Mouse (Mus musculus): ENCODE data around the gene Ccl22. TPM values are rescaled to one million over a fixed set of nuclear protein-coding genes. Genes with fewer than 3 reads are reported as not detected.
A peak's percentile ranks its signal among the peaks of the same experiment; 100 is the strongest.

The Ccl22 gene
- polyA plus RNA-seq (2015; fragmentation: Nextera tagmentation; extraction: Ambion mirVana) = 0.24 and 0.27 TPM in 2 replicates

DNA sequence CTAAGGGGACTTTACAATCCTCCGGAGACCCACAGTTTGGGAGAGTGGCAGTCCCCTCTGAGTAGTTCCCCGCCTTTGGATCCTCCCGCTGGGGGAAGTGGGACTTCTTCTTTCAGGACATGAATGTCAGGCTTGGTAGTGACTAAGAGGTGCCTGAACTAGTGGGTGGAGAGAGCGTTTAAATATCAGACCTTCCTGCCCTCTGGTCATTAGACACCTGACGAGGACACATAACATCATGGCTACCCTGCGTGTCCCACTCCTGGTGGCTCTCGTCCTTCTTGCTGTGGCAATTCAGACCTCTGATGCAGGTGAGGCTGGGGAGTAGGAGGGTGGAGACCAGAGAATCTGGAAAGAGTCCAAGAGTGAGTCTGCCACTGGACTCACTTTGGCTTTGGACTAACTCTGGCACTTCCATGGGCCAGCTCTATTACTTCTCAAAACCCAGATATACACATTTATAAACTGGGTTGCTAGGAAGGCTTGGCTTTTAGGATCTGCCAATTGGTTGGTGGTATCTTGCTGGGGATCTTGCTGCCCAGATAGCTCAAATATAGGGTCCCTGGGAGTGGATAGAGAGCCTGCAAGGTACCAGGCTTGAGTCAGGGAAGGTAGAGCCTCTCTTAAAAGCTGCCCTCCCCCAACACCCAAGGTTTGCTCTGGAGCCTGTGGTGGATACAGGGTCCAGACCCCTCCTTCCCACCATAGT, at the start of gene Ccl22:
Gene Ccl22 (plus strand): TSS at position 115 of the 709 bp plus-strand sequence.
- H3K4me2 ChIP-seq = no peak within 1 kb of the TSS
- H3K4me3 ChIP-seq (replicated peaks) = no peak within 1 kb of the TSS
- no peak within 1 kb of the TSS for H3K9ac ChIP-seq
- H3K27ac ChIP-seq = no peak within 1 kb of the TSS
- H3K36me3 ChIP-seq = no peaks in the 10 kb centered on the region
- peaks cover 30% of the 10 kb centered on the region for H3K27me3 ChIP-seq
- 74% methylated on average over 7 of the region's 7 CpGs for WGBS (ENCODE audit: insufficient replicate concordance)
- peaks cover 12% of the 10 kb centered on the region for H3K4me1 ChIP-seq (replicated peaks)
- ATAC-seq (ENCODE audit: low read depth) (no peak), DNase-seq (no peak)
- H3K9me3 ChIP-seq (replicated peaks) = peaks cover 1% of the 10 kb centered on the region; the same call in 1 of the 2 replicates

DNA sequence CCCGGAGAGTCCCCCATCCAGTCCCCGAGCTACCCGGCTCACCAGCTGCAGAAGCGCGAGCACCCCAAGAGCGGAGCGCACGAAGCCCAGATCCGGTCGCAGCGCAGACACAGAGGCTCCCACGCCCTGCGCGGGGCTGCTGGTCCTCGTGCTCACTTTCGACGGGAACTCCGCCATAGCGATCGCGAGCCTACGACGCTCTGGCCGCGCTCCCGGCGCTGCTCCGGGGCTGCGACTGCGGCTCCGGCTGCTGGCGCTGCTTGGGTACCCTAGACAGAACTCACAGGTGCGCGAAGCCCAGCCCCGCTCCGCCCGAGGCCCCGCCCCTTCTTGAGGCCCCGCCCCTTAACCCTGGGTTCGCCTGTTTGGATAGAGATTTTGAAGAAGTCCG, 49.4 kb upstream of the Ccl22 start, which contains the start of gene Pllp:
Gene Pllp (minus strand): TSS at position 285 of the 391 bp plus-strand sequence.
- DNase-seq (no peak), ATAC-seq (ENCODE audit: low read depth) (peak; percentile 67)
- peak within 1 kb of the TSS; percentile 50 for H3K4me3 ChIP-seq (replicated peaks)
- H3K27ac ChIP-seq = no peak within 1 kb of the TSS
- H3K9me3 ChIP-seq (replicated peaks) = no peaks in the 10 kb centered on the region
- no peak within 1 kb of the TSS for H3K9ac ChIP-seq
- H3K36me3 ChIP-seq = no peaks in the 10 kb centered on the region
- H3K4me2 ChIP-seq = peak within 1 kb of the TSS; percentile 66
- peaks cover 76% of the 10 kb centered on the region for H3K27me3 ChIP-seq
- 2% methylated on average over 41 of the region's 41 CpGs for WGBS (ENCODE audit: insufficient replicate concordance)
- peaks cover 12% of the 10 kb centered on the region for H3K4me1 ChIP-seq (replicated peaks)

DNA sequence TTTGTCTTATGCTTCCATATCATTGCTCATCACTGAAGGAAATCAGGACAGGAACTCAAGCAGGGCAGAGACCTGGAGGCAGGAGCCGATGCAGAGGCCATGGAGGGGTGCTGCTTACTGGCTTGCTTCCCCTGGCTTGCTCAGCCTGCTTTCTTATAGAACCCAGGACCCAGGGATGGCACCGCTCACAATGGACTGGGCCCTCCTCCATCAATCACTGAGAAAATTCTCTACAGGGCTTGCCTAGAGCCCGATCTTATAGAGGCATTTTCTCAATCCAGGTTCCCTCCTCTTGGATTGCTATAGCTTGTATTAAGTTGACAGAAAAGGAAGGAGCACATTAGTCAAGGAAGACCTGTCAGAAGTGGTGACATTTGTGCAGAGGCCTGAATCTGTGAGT, 48.8 kb upstream of the Ccl22 start:
- ATAC-seq (ENCODE audit: low read depth) = no peak
- no peak overlapping the region for H3K27ac ChIP-seq
- no peaks in the 10 kb centered on the region for H3K36me3 ChIP-seq
- H3K4me3 ChIP-seq (replicated peaks) = peak overlapping the region; percentile 50; the same call in 1 of the 2 replicates
- H3K9me3 ChIP-seq (replicated peaks) = no peaks in the 10 kb centered on the region
- H3K27me3 ChIP-seq = peaks cover 73% of the 10 kb centered on the region
- 43% methylated on average over 3 of the region's 3 CpGs for WGBS (ENCODE audit: insufficient replicate concordance)
- no peak overlapping the region for H3K9ac ChIP-seq
- no peak for DNase-seq
- peaks cover 12% of the 10 kb centered on the region for H3K4me1 ChIP-seq (replicated peaks)
- no peak overlapping the region for H3K4me2 ChIP-seq

DNA sequence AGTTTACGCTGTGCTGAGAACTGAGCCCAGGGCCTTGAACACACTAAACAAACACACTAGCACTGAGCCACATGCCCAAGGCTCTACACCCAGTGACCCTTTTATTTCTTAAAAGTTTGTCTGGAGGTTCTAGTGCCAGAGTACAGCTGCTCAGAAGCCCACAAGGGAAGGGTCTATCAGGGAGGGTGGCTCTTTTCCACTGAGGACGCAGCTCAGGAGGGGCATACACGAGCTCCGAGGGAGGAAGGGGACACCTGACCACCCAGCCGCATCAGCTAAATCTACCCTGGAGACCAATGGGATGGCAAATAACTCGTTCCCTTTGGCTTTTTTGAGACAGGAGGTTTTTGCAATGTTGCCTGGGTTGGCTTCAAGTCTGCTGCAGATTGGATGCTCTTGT, 47.4 kb upstream of the Ccl22 start:
- DNase-seq (no peak), ATAC-seq (ENCODE audit: low read depth) (no peak)
- Histone ChIP-seq H3K4me3 (replicated peaks) (no peak overlapping the region), H3K27ac (no peak overlapping the region), H3K4me1 (replicated peaks) (peaks cover 19% of the 10 kb centered on the region), H3K27me3 (peaks cover 59% of the 10 kb centered on the region), H3K4me2 (no peak overlapping the region), H3K9ac (no peak overlapping the region), H3K36me3 (no peaks in the 10 kb centered on the region), H3K9me3 (replicated peaks) (no peaks in the 10 kb centered on the region)
- 69% methylated on average over 6 of the region's 6 CpGs for WGBS (ENCODE audit: insufficient replicate concordance)

DNA sequence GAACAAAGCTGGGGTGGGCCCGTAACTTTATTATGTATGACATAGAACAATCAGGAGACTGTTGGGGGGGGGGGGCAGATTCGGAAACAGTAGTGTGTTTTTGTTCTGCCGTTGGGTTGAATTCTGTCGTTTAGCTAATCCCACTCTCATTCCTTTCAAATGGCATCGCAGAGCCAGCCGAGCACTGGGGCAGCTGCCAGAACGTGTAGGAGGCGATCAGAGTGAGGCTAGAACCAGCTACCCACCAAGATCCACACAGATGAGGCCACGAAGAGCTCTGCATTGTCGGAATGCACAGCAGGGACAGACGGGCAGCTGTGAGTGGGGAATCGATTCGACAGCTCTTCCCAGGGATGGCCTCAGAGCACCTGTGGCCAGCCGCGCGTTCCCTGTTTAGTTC, 46.0 kb upstream of the Ccl22 start:
- Histone ChIP-seq H3K27ac (no peak overlapping the region), H3K4me3 (replicated peaks) (no peak overlapping the region), H3K9me3 (replicated peaks) (no peaks in the 10 kb centered on the region), H3K9ac (no peak overlapping the region), H3K36me3 (no peaks in the 10 kb centered on the region), H3K4me2 (no peak overlapping the region), H3K4me1 (replicated peaks) (peaks cover 23% of the 10 kb centered on the region), H3K27me3 (peaks cover 45% of the 10 kb centered on the region)
- DNase-seq = no peak
- no peak for ATAC-seq (ENCODE audit: low read depth)
- 75% methylated on average over 16 of the region's 16 CpGs for WGBS (ENCODE audit: insufficient replicate concordance)

DNA sequence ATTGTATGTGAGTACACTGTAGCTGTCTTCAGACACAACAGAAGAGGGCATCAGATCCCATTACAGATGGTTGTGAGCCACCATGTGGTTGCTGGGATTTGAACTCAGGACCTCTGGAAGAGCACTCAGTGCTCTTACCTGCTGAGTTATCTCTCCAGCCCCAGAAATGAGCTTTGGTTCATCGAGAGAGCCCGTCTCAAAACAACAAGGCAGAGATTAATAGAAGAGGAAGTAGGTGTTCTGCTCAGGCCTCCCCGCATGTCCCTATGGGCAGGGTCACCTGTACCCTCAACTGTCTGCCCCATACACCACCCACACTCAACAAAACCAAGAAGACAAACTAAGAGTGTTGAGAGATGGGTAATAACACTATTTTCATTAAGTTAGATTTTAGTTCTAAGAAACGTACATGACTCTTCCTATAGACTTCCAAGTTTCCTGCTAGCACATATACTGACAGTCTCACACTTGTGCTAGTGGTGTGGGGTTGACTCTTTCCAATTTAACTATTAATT, 44.9 kb upstream of the Ccl22 start:
- WGBS (ENCODE audit: insufficient replicate concordance) = 50% methylated on average over 4 of the region's 4 CpGs
- H3K36me3 ChIP-seq = no peaks in the 10 kb centered on the region

DNA sequence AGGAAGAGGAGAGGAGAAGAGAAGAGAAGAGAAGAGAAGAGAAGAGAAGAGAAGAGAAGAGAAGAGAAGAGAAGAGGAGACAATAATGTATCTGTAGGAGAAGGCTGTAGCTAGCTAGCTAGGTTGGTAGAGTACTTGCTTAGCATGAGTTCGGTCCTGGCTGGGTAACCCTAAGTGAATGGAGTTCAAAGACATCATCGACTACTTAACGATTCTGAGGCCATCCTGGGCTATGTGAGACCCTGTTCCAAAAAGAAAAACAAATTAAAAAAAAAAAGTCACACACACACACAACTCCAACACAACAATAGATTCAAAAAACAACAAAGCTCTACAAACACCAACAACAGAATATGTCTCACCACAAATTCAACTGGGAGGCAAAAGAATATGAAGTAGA, 43.2 kb upstream of the Ccl22 start:
- no peak overlapping the region for H3K9ac ChIP-seq
- H3K27me3 ChIP-seq = peaks cover 22% of the 10 kb centered on the region
- 63% methylated on average over 3 of the region's 3 CpGs for WGBS (ENCODE audit: insufficient replicate concordance)
- H3K4me3 ChIP-seq (replicated peaks) = no peak overlapping the region
- no peak overlapping the region for H3K27ac ChIP-seq
- H3K9me3 ChIP-seq (replicated peaks) = no peaks in the 10 kb centered on the region
- peaks cover 36% of the 10 kb centered on the region for H3K4me1 ChIP-seq (replicated peaks)
- H3K36me3 ChIP-seq = no peaks in the 10 kb centered on the region
- peak overlapping the region; percentile 80 for H3K4me2 ChIP-seq
- DNase-seq (no peak), ATAC-seq (ENCODE audit: low read depth) (no peak)

More for the DNA sequence above, 44.9 kb upstream of the Ccl22 start:
- DNase-seq (no peak), ATAC-seq (ENCODE audit: low read depth) (no peak)
- Histone ChIP-seq H3K4me2 (no peak overlapping the region), H3K4me1 (replicated peaks) (peaks cover 29% of the 10 kb centered on the region), H3K9ac (no peak overlapping the region), H3K27me3 (peaks cover 37% of the 10 kb centered on the region), H3K9me3 (replicated peaks) (no peaks in the 10 kb centered on the region), H3K27ac (no peak overlapping the region), H3K4me3 (replicated peaks) (no peak overlapping the region)

DNA sequence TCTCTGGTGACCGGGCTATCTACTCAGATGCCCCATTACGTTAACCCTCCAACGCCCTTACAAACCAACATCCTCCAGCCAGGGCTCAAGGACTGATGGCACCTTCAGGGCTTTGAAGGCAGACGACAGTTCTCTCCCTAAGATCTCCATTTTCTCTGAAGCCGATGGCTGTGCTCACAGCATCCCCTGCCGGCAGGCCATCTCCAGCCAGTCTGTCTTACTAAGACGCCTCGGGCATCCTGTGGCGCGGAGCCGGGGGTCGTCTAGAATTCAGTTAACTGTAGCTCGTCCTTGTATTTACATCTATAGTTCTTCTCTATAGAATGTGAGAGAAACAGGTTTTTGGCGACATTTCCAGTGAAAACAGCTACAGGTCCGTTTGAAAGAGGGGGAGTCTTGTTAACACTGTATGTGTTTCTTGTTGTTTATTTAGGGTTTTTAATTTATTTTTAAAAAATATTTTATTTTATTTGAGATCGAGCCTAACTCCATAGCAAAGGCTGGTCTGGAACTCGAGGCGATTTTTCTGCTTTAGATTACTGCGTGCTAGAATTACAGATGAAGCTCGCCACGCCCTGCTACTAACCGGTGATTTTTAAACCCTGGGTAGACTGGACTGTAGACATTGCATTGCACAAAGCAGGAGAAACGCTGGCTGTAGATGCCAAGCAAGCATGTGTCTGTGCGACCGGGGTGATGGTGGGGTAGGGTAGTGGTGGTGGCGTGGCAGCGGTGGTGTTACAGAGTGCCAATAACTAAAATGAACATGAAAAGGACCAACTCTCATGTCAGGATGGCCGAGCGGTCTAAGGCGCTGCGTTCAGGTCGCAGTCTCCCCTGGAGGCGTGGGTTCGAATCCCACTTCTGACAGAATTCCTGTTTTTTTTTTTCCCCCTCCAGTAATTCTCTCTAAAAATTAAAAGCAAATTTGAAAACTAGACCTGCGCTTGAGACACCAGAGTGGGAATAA, 42.3 kb upstream of the Ccl22 start:
- Histone ChIP-seq H3K4me2 (peak overlapping the region; percentile 80), H3K4me1 (replicated peaks) (peaks cover 36% of the 10 kb centered on the region), H3K36me3 (no peaks in the 10 kb centered on the region), H3K9ac (peak overlapping the region; percentile 58), H3K4me3 (replicated peaks) (peak overlapping the region; percentile 68), H3K27ac (peak overlapping the region; percentile 51), H3K9me3 (replicated peaks) (no peaks in the 10 kb centered on the region), H3K27me3 (peaks cover 14% of the 10 kb centered on the region)
- ATAC-seq (ENCODE audit: low read depth) (peak; percentile 85), DNase-seq (peak; percentile 76)
- under 1% methylated on average over 35 of the region's 35 CpGs for WGBS (ENCODE audit: insufficient replicate concordance)

DNA sequence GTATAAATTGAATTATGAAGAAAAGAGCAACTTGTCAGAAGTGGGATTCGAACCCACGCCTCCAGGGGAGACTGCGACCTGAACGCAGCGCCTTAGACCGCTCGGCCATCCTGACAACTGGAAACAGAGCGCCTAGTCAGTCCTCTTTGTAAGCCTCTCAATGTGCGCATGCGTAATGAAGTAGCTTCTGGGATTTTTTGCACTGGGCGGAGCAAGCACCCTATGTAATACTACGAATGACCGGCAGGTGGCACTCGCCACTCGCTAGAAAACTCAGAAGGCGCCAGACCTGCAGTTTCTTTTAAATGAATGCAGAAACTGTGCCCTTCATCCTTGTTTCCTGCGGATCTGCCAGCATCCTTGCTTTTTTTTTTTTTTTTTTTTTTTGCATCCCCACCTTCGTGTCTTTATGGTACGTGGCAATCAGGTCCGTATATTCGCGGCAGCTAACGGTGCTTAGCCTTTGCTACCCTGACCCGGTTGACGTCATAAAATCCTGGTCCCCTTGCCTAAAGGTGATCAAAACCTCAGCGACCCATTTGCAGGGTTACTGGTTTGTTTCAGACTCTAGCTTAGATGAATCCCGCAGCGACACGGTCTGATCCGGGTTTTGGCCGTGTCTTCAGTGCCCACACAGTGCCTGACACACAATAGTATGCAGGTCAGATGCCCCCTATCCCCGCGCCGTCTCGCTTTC, 41.3 kb upstream of the Ccl22 start:
- ATAC-seq (ENCODE audit: low read depth) (peak; percentile 85), DNase-seq (peak; percentile 96)
- WGBS (ENCODE audit: insufficient replicate concordance) = under 1% methylated on average over 35 of the region's 35 CpGs
- Histone ChIP-seq H3K27ac (peak overlapping the region; percentile 36), H3K9me3 (replicated peaks) (no peaks in the 10 kb centered on the region), H3K27me3 (peaks cover 10% of the 10 kb centered on the region; the same call in 1 of the 2 replicates), H3K36me3 (no peaks in the 10 kb centered on the region), H3K4me1 (replicated peaks) (peaks cover 36% of the 10 kb centered on the region), H3K4me2 (peak overlapping the region; percentile 84), H3K4me3 (replicated peaks) (peak overlapping the region; percentile 65), H3K9ac (peak overlapping the region; percentile 74)

DNA sequence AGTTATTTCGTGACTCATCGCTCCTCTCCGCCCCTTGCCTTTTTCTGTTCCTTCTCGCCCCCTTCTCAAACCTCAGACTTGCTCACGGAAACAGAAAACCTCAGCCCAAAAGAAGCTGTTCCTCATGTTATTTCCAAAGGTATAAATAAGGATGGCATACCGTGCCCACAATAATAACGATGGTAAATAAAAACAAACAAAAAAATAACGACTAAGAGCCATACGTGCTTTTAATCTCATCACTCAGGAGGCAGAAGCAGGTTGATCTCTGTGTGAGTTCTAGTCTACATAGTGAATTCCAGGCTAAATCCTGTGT, 40.8 kb upstream of the Ccl22 start:
- DNase-seq = no peak
- Histone ChIP-seq H3K9me3 (replicated peaks) (no peaks in the 10 kb centered on the region), H3K4me3 (replicated peaks) (peak overlapping the region; percentile 65), H3K4me1 (replicated peaks) (peaks cover 41% of the 10 kb centered on the region), H3K27me3 (peaks cover 6% of the 10 kb centered on the region; the same call in 1 of the 2 replicates), H3K9ac (peak overlapping the region; percentile 74), H3K4me2 (peak overlapping the region; percentile 84), H3K36me3 (no peaks in the 10 kb centered on the region), H3K27ac (peak overlapping the region; percentile 36)
- 13% methylated on average over 9 of the region's 9 CpGs for WGBS (ENCODE audit: insufficient replicate concordance)
- no peak for ATAC-seq (ENCODE audit: low read depth)

Measured in liver, embryonic 13.5 days (tissue).